Mouse (Mus musculus): ENCODE measurements around the gene Cyp1a1.

- TF ChIP-seq GATA1 (IDR thresholded peaks at IDR 0.05; ENCODE audit: low read length) (no peak), TAL1 (IDR thresholded peaks at IDR 0.05; ENCODE audit: low read length) (no peak)
Measured at GRCm38 (mm10) chr9:57683520-57683919, 4.2 kb upstream of the Cyp1a1 start, which contains the start of gene Cyp1a2.
